Mouse (Mus musculus) neural tube, embryonic 10.5 days (tissue): ENCODE measurements around the gene Gsdma2.
"Not testable (repeated sequence)": the region's sequence is repeated elsewhere in the genome, so short reads cannot be mapped to it uniquely, and the experiment has no call there.

Experiments
- DNase-seq: peaks from one replicate; pipeline ENCODE4 v3.0.0-alpha.2; 2017; ENCODE audit warnings: low spot score; ENCODE audit errors: extremely low spot score

Gsdma2 gene

GRCm38 (mm10) chr11:98664091-98664490 lies 17.5 kb downstream of the Gsdma2 start, which contains the start of gene Gsdma:
Gene Gsdma, plus strand, starts transcription at chr11:98664351.
- no peak for DNase-seq

GRCm38 (mm10) chr11:98668984-98669383 lies 22.4 kb downstream of the Gsdma2 start:
- no peak for DNase-seq

- no peak for DNase-seq
These were observed 24.8 kb downstream of the Gsdma2 start for GRCm38 (mm10) chr11:98671284-98671815.

GRCm38 (mm10) chr11:98671857-98672256 lies 25.3 kb downstream of the Gsdma2 start:
- no peak for DNase-seq

- DNase-seq, result no peak
These were observed 25.9 kb downstream of the Gsdma2 start for GRCm38 (mm10) chr11:98672482-98672881.

- DNase-seq, result peak; percentile 63
These were observed 26.6 kb downstream of the Gsdma2 start for GRCm38 (mm10) chr11:98673136-98673535.

- DNase-seq, result no peak
These were observed 29.3 kb downstream of the Gsdma2 start for GRCm38 (mm10) chr11:98675829-98676363.

GRCm38 (mm10) chr11:98680023-98680422 lies 33.5 kb downstream of the Gsdma2 start:
- no peak for DNase-seq

GRCm38 (mm10) chr11:98680595-98680994 lies 34.0 kb downstream of the Gsdma2 start:
- DNase-seq, result not testable (repeated sequence)

- DNase-seq, result no peak
These were observed 34.6 kb downstream of the Gsdma2 start for GRCm38 (mm10) chr11:98681186-98681585.

GRCm38 (mm10) chr11:98681786-98682745 lies 35.5 kb downstream of the Gsdma2 start, which contains the start of gene Psmd3:
Gene Psmd3, plus strand, starts transcription at chr11:98682554.
- DNase-seq, result peak; percentile 99

- DNase-seq, result peak; percentile 20
These were observed 36.3 kb downstream of the Gsdma2 start for GRCm38 (mm10) chr11:98682811-98683210.

GRCm38 (mm10) chr11:98685642-98686041 lies 39.1 kb downstream of the Gsdma2 start:
- no peak for DNase-seq

- no peak for DNase-seq
These were observed 40.4 kb downstream of the Gsdma2 start for GRCm38 (mm10) chr11:98686976-98687375.

GRCm38 (mm10) chr11:98688009-98688408 lies 41.5 kb downstream of the Gsdma2 start:
- DNase-seq, result no peak

GRCm38 (mm10) chr11:98693201-98693600 lies 46.6 kb downstream of the Gsdma2 start:
- DNase-seq, result no peak

- DNase-seq, result no peak
These were observed 47.2 kb downstream of the Gsdma2 start for GRCm38 (mm10) chr11:98693746-98694145.

GRCm38 (mm10) chr11:98694301-98694700 lies 47.7 kb downstream of the Gsdma2 start:
- DNase-seq, result no peak

GRCm38 (mm10) chr11:98695408-98695807 lies 48.8 kb downstream of the Gsdma2 start:
- no peak for DNase-seq

GRCm38 (mm10) chr11:98696454-98697216 lies 50.1 kb downstream of the Gsdma2 start:
- no peak for DNase-seq

- no peak for DNase-seq
These were observed 50.7 kb downstream of the Gsdma2 start for GRCm38 (mm10) chr11:98697225-98697624.
